Mouse (Mus musculus) natural killer cell, adult 2 months (primary cell): ENCODE data around the gene Psg17.
A peak's percentile ranks its signal among the peaks of the same experiment; 100 is the strongest.
"Not testable (repeated sequence)": the region's sequence is repeated elsewhere in the genome, so short reads cannot be mapped to it uniquely, and the experiment has no call there.

Source experiments
- DNase-seq, 2 experiments: peaks; one replicate each; pipeline ENCODE4 v3.0.0; 2022; ENCODE audit warnings: low spot score in 2 of 2

Psg17 gene

GRCm38 (mm10) chr7:18821507-18821906, at the start of gene Psg17:
Psg17 (minus strand) TSS chr7:18821607.
- DNase-seq: no peak

- DNase-seq: not testable (repeated sequence)
Measured at GRCm38 (mm10) chr7:18871031-18871430, 49.6 kb upstream of the Psg17 start, which contains the start of gene Pglyrp1. Pglyrp1 (plus strand) TSS chr7:18871331.

- no peak for DNase-seq
Measured at GRCm38 (mm10) chr7:18868491-18868890, 47.1 kb upstream of the Psg17 start.

- no peak for DNase-seq
Measured at GRCm38 (mm10) chr7:18862801-18863200, 41.4 kb upstream of the Psg17 start.

GRCm38 (mm10) chr7:18858310-18858916, 37.0 kb upstream of the Psg17 start:
- no peak for DNase-seq

- DNase-seq: no peak
Measured at GRCm38 (mm10) chr7:18848395-18848794, 27.0 kb upstream of the Psg17 start.

- DNase-seq: no peak
Measured at GRCm38 (mm10) chr7:18844811-18845210, 23.4 kb upstream of the Psg17 start.

- DNase-seq: no peak
Measured at GRCm38 (mm10) chr7:18841174-18841567, 19.8 kb upstream of the Psg17 start.

- DNase-seq: peak; percentile 37 to 58
Measured at GRCm38 (mm10) chr7:18840386-18841173, 19.2 kb upstream of the Psg17 start.

GRCm38 (mm10) chr7:18839865-18840264, 18.5 kb upstream of the Psg17 start, which contains the start of gene Mill2:
Mill2 (plus strand) TSS chr7:18839966.
- DNase-seq: no peak

- no peak for DNase-seq
Measured at GRCm38 (mm10) chr7:18832298-18832697, 10.9 kb upstream of the Psg17 start.

- DNase-seq: no peak
Measured at GRCm38 (mm10) chr7:18829545-18829944, 8.1 kb upstream of the Psg17 start.

- no peak for DNase-seq
Measured at GRCm38 (mm10) chr7:18828592-18828991, 7.2 kb upstream of the Psg17 start.

- no peak for DNase-seq
Measured at GRCm38 (mm10) chr7:18827792-18828546, 6.6 kb upstream of the Psg17 start.

- DNase-seq: no peak
Measured at GRCm38 (mm10) chr7:18818301-18818700, 3.1 kb downstream of the Psg17 start.

GRCm38 (mm10) chr7:18803526-18803925, 17.9 kb downstream of the Psg17 start:
- no peak for DNase-seq

- DNase-seq: no peak
Measured at GRCm38 (mm10) chr7:18799129-18799528, 22.3 kb downstream of the Psg17 start.

- no peak for DNase-seq
Measured at GRCm38 (mm10) chr7:18798420-18798819, 23.0 kb downstream of the Psg17 start, which contains the start of gene Psg19. Psg19 (minus strand) TSS chr7:18798520.

GRCm38 (mm10) chr7:18790671-18791070, 30.7 kb downstream of the Psg17 start:
- not testable (repeated sequence) for DNase-seq

- DNase-seq: not testable (repeated sequence)
Measured at GRCm38 (mm10) chr7:18781301-18781700, 40.1 kb downstream of the Psg17 start.

- DNase-seq: no peak
Measured at GRCm38 (mm10) chr7:18779337-18779781, 42.0 kb downstream of the Psg17 start.
